Mouse (Mus musculus) liver, adult 2 months (tissue): ENCODE results near the gene Sobp. TPM values are rescaled to one million over a fixed set of nuclear protein-coding genes. Genes with fewer than 3 reads are reported as not detected.

Experiments used
- DNase-seq: peaks from one replicate; pipeline ENCODE4 v3.0.0-alpha.2; 2011; ENCODE audit warnings: low read depth, low spot score; ENCODE audit errors: extremely low read depth
- H3K27ac ChIP-seq: fragments of 200-500 bp; replicated peaks from 2 replicates; pipeline ENCODE4 v1.5.1; 2012; ENCODE audit warnings: low read depth, mild to moderate bottlenecking, control low read depth, inconsistent platforms, low read length; ENCODE audit not compliant: insufficient read depth
- H3K27me3 ChIP-seq: fragments of 200-500 bp; 2 replicates; pipeline ENCODE4 v1.6.1; 2012; ENCODE audit warnings: mild to moderate bottlenecking, moderate library complexity, low read length, inconsistent platforms; ENCODE audit not compliant: control insufficient read depth, insufficient read depth
- H3K36me3 ChIP-seq: fragments of 200-500 bp; 2 replicates; pipeline ENCODE4 v1.6.1; 2012; ENCODE audit warnings: low read length, inconsistent platforms; ENCODE audit not compliant: control insufficient read depth, insufficient read depth
- H3K4me1 ChIP-seq: fragments of 200-500 bp; 2 replicates; pipeline ENCODE4 v1.6.1; 2011; ENCODE audit warnings: low read length; ENCODE audit not compliant: control insufficient read depth, insufficient read depth
- H3K4me3 ChIP-seq: fragments of 200-500 bp; 2 replicates; pipeline ENCODE4 v1.5.1; 2011; ENCODE audit warnings: low read depth, mild to moderate bottlenecking, control low read depth, low read length, moderate library complexity; ENCODE audit not compliant: insufficient read depth
- H3K79me2 ChIP-seq: fragments of 200-500 bp; 2 replicates; pipeline ENCODE4 v1.6.1; 2012; ENCODE audit warnings: inconsistent platforms, mild to moderate bottlenecking, low read length, moderate library complexity; ENCODE audit not compliant: control insufficient read depth, insufficient read depth
- H3K9ac ChIP-seq: fragments of 200-500 bp; 2 replicates; pipeline ENCODE4 v1.6.1; 2012; ENCODE audit warnings: low read depth, mild to moderate bottlenecking, control low read depth, inconsistent platforms, low read length
- CTCF ChIP-seq: fragments of 200-500 bp; IDR thresholded peaks from 2 replicates; pipeline ENCODE4 v1.5.1; 2011; ENCODE audit warnings: low read depth, low read length, control low read depth
- WGBS: fragments of 180-500 bp; shearing (Covaris S2); methylation state at CpG from one replicate; pipeline ENCODE4 v1.1.7; 2018; 5-methylcytosine and 5-hydroxymethylcytosine counted together
- polyA plus RNA-seq: library from polyadenylated mRNA; depleted of rRNA; stranded (reverse); fragments of >200 nt; gene quantifications from 2 replicates; pipeline ENCODE4 v1.2.3, GENCODE M21; 2012; rRNA removed
- total RNA-seq: library from RNA; depleted of rRNA; stranded (reverse); fragments of >200 nt; gene quantifications from 2 replicates; pipeline ENCODE4 v1.2.3, GENCODE M21; 2014; rRNA removed

Gene Sobp
- total and polyA plus RNA-seq, 2 experiments: 0.01 TPM; not detected in 1

GRCm38 (mm10) chr10:42953601-42954000 lies 220.7 kb downstream of the Sobp start:
- no peaks in the 10 kb centered on the region for H3K36me3 ChIP-seq
- WGBS: 62% methylated on average over 5 of the region's 5 CpGs

More at GRCm38 (mm10) chr10:42953601-42954000, 220.7 kb downstream of the Sobp start:
- TF ChIP-seq CTCF: no peak
- Histone ChIP-seq H3K79me2 (no peaks in the 10 kb centered on the region), H3K4me3 (no peak overlapping the region), H3K27ac (no peak overlapping the region), H3K4me1 (0 out of 2 replicates have a peak, but pooled peaks cover 2% of the 10 kb centered on the region), H3K27me3 (no peaks in the 10 kb centered on the region), H3K9ac (no peak overlapping the region)
- no peak for DNase-seq

Other genes with a start within 250 kb of the Sobp start
- not detected in 2 replicates for gene 9030612E09Rik, start 174 bp upstream of the Sobp start, total RNA-seq
- not detected in 2 replicates for gene 9030612E09Rik, start 174 bp upstream of the Sobp start, polyA plus RNA-seq
- 10.3 and 12.2 TPM in 2 replicates for gene Pdss2, start 47.0 kb upstream of the Sobp start, total RNA-seq
- gene Pdss2, start 47.0 kb upstream of the Sobp start, polyA plus RNA-seq: 10.2 and 12.2 TPM in 2 replicates